Mouse (Mus musculus) granulocyte monocyte progenitor cell, adult 5-6 weeks (primary cell): ENCODE results near the gene Olfr1386. TPM values are rescaled to one million over a fixed set of nuclear protein-coding genes. Genes with fewer than 3 reads are reported as not detected.
A peak's percentile ranks its signal among the peaks of the same experiment; 100 is the strongest.
"Not testable (repeated sequence)": the region's sequence is repeated elsewhere in the genome, so short reads cannot be mapped to it uniquely, and the experiment has no call there.

ENCODE experiments used
- ATAC-seq: replicated peaks from 2 replicates; pipeline ENCODE4 v1.8.0; 2016; ENCODE audit warnings: mild to moderate bottlenecking, moderate TSS enrichment, inconsistent platforms; ENCODE audit not compliant: poor library complexity, severe bottlenecking
- total RNA-seq, 2 experiments: library from RNA; stranded (forward) in 1 of 2; stranded (reverse) in 1 of 2; fragments of 200-712, 200-1000 nt in 1 of 2; fragments of >200 nt in 1 of 2; fragmentation: Nextera tagmentation in 1 of 2; gene quantifications; 2 replicates each; pipeline ENCODE4 v1.2.3; 2014 to 2017

Gene Olfr1386
- not detected in 2 replicates for total RNA-seq (2014; fragmentation: Nextera tagmentation)
- not detected in 2 replicates for total RNA-seq (2017)

GRCm38 (mm10) chr11:49464746-49465145, at the start of gene Olfr1386:
Gene Olfr1386, plus strand, starts transcription at chr11:49465046.
- ATAC-seq: not testable (repeated sequence)

- no peak for ATAC-seq
Measured at GRCm38 (mm10) chr11:49422767-49423166, 42.1 kb upstream of the Olfr1386 start, which contains the start of gene Olfr1389. Gene Olfr1389, plus strand, starts transcription at chr11:49423067.

- peak; percentile 93 for ATAC-seq
Measured at GRCm38 (mm10) chr11:49425257-49425927, 39.5 kb upstream of the Olfr1386 start.

- ATAC-seq: no peak
Measured at GRCm38 (mm10) chr11:49429641-49430040, 35.2 kb upstream of the Olfr1386 start.

GRCm38 (mm10) chr11:49436411-49436810, 28.4 kb upstream of the Olfr1386 start, which contains the start of gene Olfr1388:
Gene Olfr1388, plus strand, starts transcription at chr11:49436624.
- no peak for ATAC-seq

GRCm38 (mm10) chr11:49455043-49455442, 9.8 kb upstream of the Olfr1386 start, which contains the start of gene Olfr1387:
Gene Olfr1387, plus strand, starts transcription at chr11:49455343.
- ATAC-seq: no peak

- ATAC-seq: no peak
Measured at GRCm38 (mm10) chr11:49485973-49486372, 21.1 kb downstream of the Olfr1386 start.

GRCm38 (mm10) chr11:49488770-49489169, 23.9 kb downstream of the Olfr1386 start, which contains the start of gene Olfr1385:
Gene Olfr1385, plus strand, starts transcription at chr11:49489070.
- not testable (repeated sequence) for ATAC-seq

- ATAC-seq: no peak
Measured at GRCm38 (mm10) chr11:49518086-49518485, 53.2 kb downstream of the Olfr1386 start.

GRCm38 (mm10) chr11:49519348-49519747, 54.5 kb downstream of the Olfr1386 start, which contains the start of gene Olfr1383:
Gene Olfr1383, plus strand, starts transcription at chr11:49519648.
- no peak for ATAC-seq

Other genes starting within 250 kb of the Olfr1386 start
- 44.1 and 74.5 TPM in 2 replicates for gene Mgat1, start 220.9 kb upstream of the Olfr1386 start, total RNA-seq (2014; fragmentation: Nextera tagmentation)
- 51.6 and 59.4 TPM in 2 replicates for gene Mgat1, start 220.9 kb upstream of the Olfr1386 start, total RNA-seq (2017)
- not detected in 2 replicates for gene Olfr1393, start 186.7 kb upstream of the Olfr1386 start, total RNA-seq (2014; fragmentation: Nextera tagmentation)
- not detected in 2 replicates for gene Olfr1393, start 186.7 kb upstream of the Olfr1386 start, total RNA-seq (2017)
- not detected in 2 replicates for gene Olfr1392, start 179.8 kb upstream of the Olfr1386 start, total RNA-seq (2014; fragmentation: Nextera tagmentation)
- not detected in 2 replicates for gene Olfr1392, start 179.8 kb upstream of the Olfr1386 start, total RNA-seq (2017)
- not detected in 2 replicates for gene Olfr10, start 160.3 kb upstream of the Olfr1386 start, total RNA-seq (2014; fragmentation: Nextera tagmentation)
- not detected in 2 replicates for gene Olfr10, start 160.3 kb upstream of the Olfr1386 start, total RNA-seq (2017)
- gene Olfr1391, start 142.3 kb upstream of the Olfr1386 start, total RNA-seq (2014; fragmentation: Nextera tagmentation): not detected in 2 replicates
- gene Olfr1391, start 142.3 kb upstream of the Olfr1386 start, total RNA-seq (2017): not detected in 2 replicates
- not detected in 2 replicates for gene Olfr1390, start 129.9 kb upstream of the Olfr1386 start, total RNA-seq (2014; fragmentation: Nextera tagmentation)
- gene Olfr1390, start 129.9 kb upstream of the Olfr1386 start, total RNA-seq (2017): not detected in 2 replicates
- not detected in 2 replicates for gene Olfr1389, start 42.0 kb upstream of the Olfr1386 start, total RNA-seq (2014; fragmentation: Nextera tagmentation)
- not detected in 2 replicates for gene Olfr1389, start 42.0 kb upstream of the Olfr1386 start, total RNA-seq (2017)
- not detected in 2 replicates for gene Olfr1388, start 28.4 kb upstream of the Olfr1386 start, total RNA-seq (2014; fragmentation: Nextera tagmentation)
- 0.09 and 0.21 TPM in 2 replicates for gene Olfr1388, start 28.4 kb upstream of the Olfr1386 start, total RNA-seq (2017)
- not detected in 2 replicates for gene Olfr1387, start 9.7 kb upstream of the Olfr1386 start, total RNA-seq (2014; fragmentation: Nextera tagmentation)
- gene Olfr1387, start 9.7 kb upstream of the Olfr1386 start, total RNA-seq (2017): not detected in 2 replicates
- not detected in 2 replicates for gene Olfr1385, start 24.0 kb downstream of the Olfr1386 start, total RNA-seq (2014; fragmentation: Nextera tagmentation)
- gene Olfr1385, start 24.0 kb downstream of the Olfr1386 start, total RNA-seq (2017): not detected in 2 replicates
- not detected in 2 replicates for gene Olfr1384, start 41.7 kb downstream of the Olfr1386 start, total RNA-seq (2014; fragmentation: Nextera tagmentation)
- gene Olfr1384, start 41.7 kb downstream of the Olfr1386 start, total RNA-seq (2017): not detected in 2 replicates
- gene Olfr1383, start 54.6 kb downstream of the Olfr1386 start, total RNA-seq (2014; fragmentation: Nextera tagmentation): not detected in 2 replicates
- not detected in 2 replicates for gene Olfr1383, start 54.6 kb downstream of the Olfr1386 start, total RNA-seq (2017)
- gene Olfr1382, start 63.2 kb downstream of the Olfr1386 start, total RNA-seq (2014; fragmentation: Nextera tagmentation): not detected in 2 replicates
- gene Olfr1382, start 63.2 kb downstream of the Olfr1386 start, total RNA-seq (2017): not detected in 2 replicates
- gene Olfr1381, start 78.4 kb downstream of the Olfr1386 start, total RNA-seq (2014; fragmentation: Nextera tagmentation): not detected in 2 replicates
- not detected in 2 replicates for gene Olfr1381, start 78.4 kb downstream of the Olfr1386 start, total RNA-seq (2017)
- gene Olfr1380, start 91.8 kb downstream of the Olfr1386 start, total RNA-seq (2014; fragmentation: Nextera tagmentation): not detected in 2 replicates
- not detected in 2 replicates for gene Olfr1380, start 91.8 kb downstream of the Olfr1386 start, total RNA-seq (2017)
- 0.32 TPM in 1 of 2 replicates, not detected in the other for gene Flt4, start 144.2 kb downstream of the Olfr1386 start, total RNA-seq (2014; fragmentation: Nextera tagmentation)
- 0.10 TPM in 1 of 2 replicates, not detected in the other for gene Flt4, start 144.2 kb downstream of the Olfr1386 start, total RNA-seq (2017)
- 0.86 TPM in 1 of 2 replicates, not detected in the other for gene Scgb3a1, start 198.6 kb downstream of the Olfr1386 start, total RNA-seq (2014; fragmentation: Nextera tagmentation)
- gene Scgb3a1, start 198.6 kb downstream of the Olfr1386 start, total RNA-seq (2017): not detected in 2 replicates
- gene Cnot6, start 247.7 kb downstream of the Olfr1386 start, total RNA-seq (2014; fragmentation: Nextera tagmentation): 73.3 and 77.8 TPM in 2 replicates
- 42.2 and 52.8 TPM in 2 replicates for gene Cnot6, start 247.7 kb downstream of the Olfr1386 start, total RNA-seq (2017)